In genomic region chr16:97309796-97310569, GRCm38 (mm10) we compare ENCODE assay signal across 16 mouse cellular contexts. TPM values are rescaled to one million over a fixed set of nuclear protein-coding genes. Genes with fewer than 3 reads are reported as not detected.
A peak's percentile ranks its signal among the peaks of the same experiment; 100 is the strongest.
DNase-seq lines count a peak whose midpoint lies in the region; ATAC-seq and TF ChIP-seq lines count a peak whose summit lies in the region.
"Had no signal": no experiment of that assay in that cellular context is flagged by ENCODE, and none has a peak within 500 bp of the region (broad histone marks: within the 10 kb centered on the region; RNA-seq: fewer than 3 reads in every experiment).

No protein-coding gene starts in this region.

- no peak for DNase-seq in heart, postnatal 0 days (ENCODE audit: low spot score)
- DNase-seq in heart, postnatal 25 days (ENCODE audit: low spot score) = no peak
- DNase-seq in CD4-positive helper T cell, adult 2 months (ENCODE audit: low read depth, low spot score) = peak; percentile 32
- peak; percentile 35 for DNase-seq in naive thymus-derived CD4-positive, alpha-beta T cell, adult 2 months (ENCODE audit: low read depth)
- DNase-seq in ovary, postnatal 10 days (ENCODE audit: low spot score) = no peak
- DNase-seq in cerebellum, postnatal 36 days = no peak
- DNase-seq in spleen, postnatal 10 days (ENCODE audit: low spot score in 2 of 2) = no peak
- DNase-seq: cerebellum, adult 11-12 months; gastrocnemius, postnatal 14 days; left cerebral cortex, postnatal 4 days; lung, postnatal 14 days had no signal

- H3K27ac ChIP-seq in heart, postnatal 0 days (ENCODE audit: low read depth) = peak overlapping the region; percentile 50
- H3K27ac ChIP-seq: embryonic facial prominence, embryonic 12.5 days; liver, embryonic 14.5 days had no signal

- ATAC-seq in heart, postnatal 0 days (ENCODE audit: insufficient read depth, low read depth) = no peak
- ATAC-seq in activated CD4-positive, CD25-positive, alpha-beta regulatory T cell, adult 4 months = peak; percentile 55

- intact Hi-C loops in heart, postnatal 25 days (cut with DNase I) = loop anchor here (5.0 kb wide), 3 partner anchors 282 to 472 kb away; no protein-coding TSS in a partner anchor

- TF ChIP-seq EP300 in heart, postnatal 0 days (IDR thresholded peaks at IDR 0.05; ENCODE audit: low read depth) = no peak

- no peaks in the 10 kb centered on the region for H3K36me3 ChIP-seq in heart, postnatal 0 days (replicated peaks; ENCODE audit: control insufficient read depth, insufficient read depth, low read length)
- H3K36me3 ChIP-seq: embryonic facial prominence, embryonic 12.5 days had no signal

- no peak overlapping the region for H3K4me3 ChIP-seq in heart, postnatal 0 days (ENCODE audit: low read depth, low read length)
- H3K4me3 ChIP-seq: embryonic facial prominence, embryonic 12.5 days had no signal

- 64% methylated on average over 4 of the region's 4 CpGs for WGBS in heart, postnatal 0 days

- no peaks in the 10 kb centered on the region for H3K4me1 ChIP-seq in heart, postnatal 0 days (ENCODE audit: control insufficient read depth, insufficient read depth)
- H3K4me1 ChIP-seq: embryonic facial prominence, embryonic 12.5 days had no signal

- no peak overlapping the region for H3K4me2 ChIP-seq in heart, postnatal 0 days (ENCODE audit: low read depth, low read length)
- H3K4me2 ChIP-seq: embryonic facial prominence, embryonic 12.5 days had no signal

- no peak overlapping the region for H3K9ac ChIP-seq in heart, postnatal 0 days (replicated peaks; ENCODE audit: low read depth, low read length)
- H3K9ac ChIP-seq: embryonic facial prominence, embryonic 12.5 days; liver, embryonic 14.5 days had no signal

- H3K27me3 ChIP-seq in heart, postnatal 0 days (ENCODE audit: control insufficient read depth, insufficient read depth, low read length) = no peaks in the 10 kb centered on the region
- H3K27me3 ChIP-seq: embryonic facial prominence, embryonic 12.5 days had no signal

- TF ChIP-seq CTCF in heart, postnatal 0 days (IDR thresholded peaks at IDR 0.05; ENCODE audit: low read depth) = no peak

- H3K9me3 ChIP-seq in heart, postnatal 0 days (replicated peaks; ENCODE audit: control insufficient read depth, low read length) = 0 out of 2 replicates have a peak, but pooled peaks cover 3% of the 10 kb centered on the region

RNA-seq across cellular contexts. Expression of gene Bace2, which starts 46.6 kb away (rescaled TPM):
- 15.3 and 32.5 TPM in 2 replicates for total RNA-seq in heart, postnatal 0 days (2014; rRNA removed; ENCODE audit: low replicate concordance)
- polyA plus RNA-seq in heart, postnatal 0 days (2015; fragmentation: Nextera tagmentation; extraction: Ambion mirVana) = 45.7 and 49.2 TPM in 2 replicates
- total RNA-seq in heart, postnatal 25 days (2021) = 10 to 100 TPM; 14.7 to 18.6 TPM
- polyA plus RNA-seq in activated CD4-positive, CD25-positive, alpha-beta regulatory T cell, adult 4 months (2017; shearing (Covaris generic)) = 1 to 10 TPM in 1 of 2 experiments, under 1 TPM in 1; 0.25 to 2.0 TPM
- total RNA-seq: hematopoietic stem cell, adult 5-6 weeks; megakaryocyte-erythroid progenitor cell, adult 5-6 weeks had no signal

Comparison
In these comparisons a context has a peak if more than half of its experiments do, and no peak if none do; other contexts are left out.
1. DNase-seq: peak in CD4-positive helper T cell, adult 2 months (single experiment) and naive thymus-derived CD4-positive, alpha-beta T cell, adult 2 months (single experiment); none in heart, postnatal 0 days (single experiment), heart, postnatal 25 days (single experiment), ovary, postnatal 10 days (single experiment), cerebellum, postnatal 36 days (0 of 2) and spleen, postnatal 10 days (0 of 2).